20 mouse cellular contexts compared by ENCODE assay signal in genomic region chr2:37716266-37716665, GRCm38 (mm10). TPM values are rescaled to one million over a fixed set of nuclear protein-coding genes. Genes with fewer than 3 reads are reported as not detected.
DNase-seq lines count a peak whose midpoint lies in the region; ATAC-seq lines count a peak whose summit lies in the region.
"Had no signal": no experiment of that assay in that cellular context is flagged by ENCODE, and none has a peak within 500 bp of the region (broad histone marks: within the 10 kb centered on the region; RNA-seq: fewer than 3 reads in every experiment).

No protein-coding gene starts in this region.

- no peaks in the 10 kb centered on the region for H3K27me3 ChIP-seq in kidney, embryonic 16.5 days (ENCODE audit: insufficient read depth, low read length)
- H3K27me3 ChIP-seq: forebrain, embryonic 13.5 days; heart, embryonic 13.5 days; hindbrain, embryonic 13.5 days had no signal

- H3K27ac ChIP-seq in kidney, embryonic 16.5 days (ENCODE audit: low read length), result no peak overlapping the region
- H3K27ac ChIP-seq: embryonic facial prominence, embryonic 10.5 days; forebrain, embryonic 13.5 days; heart, embryonic 13.5 days; hindbrain, embryonic 13.5 days; hindbrain, postnatal 0 days had no signal

- H3K9ac ChIP-seq in kidney, embryonic 16.5 days (replicated peaks; ENCODE audit: low read length), result no peak overlapping the region
- H3K9ac ChIP-seq: forebrain, embryonic 13.5 days; forebrain, postnatal 0 days; heart, embryonic 13.5 days; hindbrain, embryonic 13.5 days had no signal

- no peaks in the 10 kb centered on the region for H3K9me3 ChIP-seq in kidney, embryonic 16.5 days (ENCODE audit: low read length)
- H3K9me3 ChIP-seq: embryonic facial prominence, embryonic 10.5 days; forebrain, embryonic 13.5 days; heart, embryonic 13.5 days; hindbrain, embryonic 13.5 days had no signal

- no peaks in the 10 kb centered on the region for H3K36me3 ChIP-seq in kidney, embryonic 16.5 days (ENCODE audit: insufficient read depth, low read length)
- H3K36me3 ChIP-seq: embryonic facial prominence, embryonic 10.5 days; heart, embryonic 13.5 days; hindbrain, embryonic 13.5 days had no signal

- 79% methylated on average over 6 of the region's 6 CpGs for WGBS in kidney, embryonic 16.5 days

- no peak overlapping the region for H3K4me3 ChIP-seq in kidney, embryonic 16.5 days (ENCODE audit: low read length)
- H3K4me3 ChIP-seq: embryonic facial prominence, embryonic 10.5 days; forebrain, embryonic 13.5 days; heart, embryonic 13.5 days; hindbrain, embryonic 13.5 days had no signal

- peak; percentile 49 for DNase-seq in 416B (ENCODE audit: low read depth)
- peak; percentile 29 for DNase-seq in CD4-positive, CD25-positive, alpha-beta regulatory T cell, adult 2 months (ENCODE audit: low read depth, low spot score)
- DNase-seq in T-cell, adult 2 months (ENCODE audit: low spot score), result peak; percentile 5
- no peak for DNase-seq in adrenal gland, adult 18-20 months (ENCODE audit: low spot score in 2 of 2)
- DNase-seq in ovary, postnatal 14 days (ENCODE audit: low spot score), result no peak
- DNase-seq in kidney, postnatal 25 days, result no peak
- DNase-seq: adrenal gland, postnatal 14 days; cerebellum, adult 11-12 months; cerebellum, adult 9-10 months; cerebellum, postnatal 25 days; forebrain, postnatal 0 days; gastrocnemius, postnatal 14 days; heart, postnatal 4 days had no signal

- peak; percentile 57 for ATAC-seq in megakaryocyte progenitor cell, adult 5-6 weeks (replicated peaks; ENCODE audit: poor library complexity)
- ATAC-seq in kidney, embryonic 16.5 days (ENCODE audit: low FRiP score, low TSS enrichment), result no peak
- ATAC-seq: forebrain, embryonic 13.5 days; forebrain, postnatal 0 days; hindbrain, postnatal 0 days had no signal

- no peak overlapping the region for H3K4me2 ChIP-seq in kidney, embryonic 16.5 days (replicated peaks; ENCODE audit: low read depth, low read length)
- H3K4me2 ChIP-seq: forebrain, embryonic 13.5 days; heart, embryonic 13.5 days; hindbrain, embryonic 13.5 days had no signal

- no peaks in the 10 kb centered on the region for H3K4me1 ChIP-seq in kidney, embryonic 16.5 days (ENCODE audit: insufficient read depth, low read length)
- H3K4me1 ChIP-seq: forebrain, embryonic 13.5 days; hindbrain, embryonic 13.5 days had no signal

RNA-seq across cellular contexts. Expression of gene Strbp, which starts 12.6 kb away (rescaled TPM):
- 53.9 and 54.8 TPM in 2 replicates for total RNA-seq in megakaryocyte progenitor cell, adult 5-6 weeks (2015)
- total RNA-seq in megakaryocyte progenitor cell, adult 5-6 weeks (2017), result 50.3 and 80.3 TPM in 2 replicates
- total RNA-seq in adrenal gland, adult 18-20 months (2021), result 10 to 100 TPM; 28.2 to 53.9 TPM
- polyA plus RNA-seq in kidney, embryonic 16.5 days (2015; fragmentation: Nextera tagmentation; extraction: Ambion mirVana), result 38.7 and 39.0 TPM in 2 replicates

RNA-seq across cellular contexts. Expression of gene Crb2, which starts 59.8 kb away (rescaled TPM):
- not detected in 2 replicates for total RNA-seq in megakaryocyte progenitor cell, adult 5-6 weeks (2015)
- not detected in 2 replicates for total RNA-seq in megakaryocyte progenitor cell, adult 5-6 weeks (2017)
- under 1 TPM; 0.33 to 0.38 TPM for total RNA-seq in adrenal gland, adult 18-20 months (2021)
- 4.5 and 4.6 TPM in 2 replicates for polyA plus RNA-seq in kidney, embryonic 16.5 days (2015; fragmentation: Nextera tagmentation; extraction: Ambion mirVana)

Comparison
In these comparisons a context has a peak if more than half of its experiments do, and no peak if none do; other contexts are left out.
1. DNase-seq: peak in 416B (single experiment), CD4-positive, CD25-positive, alpha-beta regulatory T cell, adult 2 months (single experiment) and T-cell, adult 2 months (single experiment); none in adrenal gland, adult 18-20 months (0 of 2), ovary, postnatal 14 days (single experiment) and kidney, postnatal 25 days (0 of 2).